Mouse (Mus musculus): ENCODE measurements around the gene Cars2. TPM values are rescaled to one million over a fixed set of nuclear protein-coding genes. Genes with fewer than 3 reads are reported as not detected.
"Not testable (repeated sequence)": the region's sequence is repeated elsewhere in the genome, so short reads cannot be mapped to it uniquely, and the experiment has no call there.

Cars2 gene
- total RNA-seq, 2 experiments from 2014 or later = 18.8 to 23.3 TPM

DNA sequence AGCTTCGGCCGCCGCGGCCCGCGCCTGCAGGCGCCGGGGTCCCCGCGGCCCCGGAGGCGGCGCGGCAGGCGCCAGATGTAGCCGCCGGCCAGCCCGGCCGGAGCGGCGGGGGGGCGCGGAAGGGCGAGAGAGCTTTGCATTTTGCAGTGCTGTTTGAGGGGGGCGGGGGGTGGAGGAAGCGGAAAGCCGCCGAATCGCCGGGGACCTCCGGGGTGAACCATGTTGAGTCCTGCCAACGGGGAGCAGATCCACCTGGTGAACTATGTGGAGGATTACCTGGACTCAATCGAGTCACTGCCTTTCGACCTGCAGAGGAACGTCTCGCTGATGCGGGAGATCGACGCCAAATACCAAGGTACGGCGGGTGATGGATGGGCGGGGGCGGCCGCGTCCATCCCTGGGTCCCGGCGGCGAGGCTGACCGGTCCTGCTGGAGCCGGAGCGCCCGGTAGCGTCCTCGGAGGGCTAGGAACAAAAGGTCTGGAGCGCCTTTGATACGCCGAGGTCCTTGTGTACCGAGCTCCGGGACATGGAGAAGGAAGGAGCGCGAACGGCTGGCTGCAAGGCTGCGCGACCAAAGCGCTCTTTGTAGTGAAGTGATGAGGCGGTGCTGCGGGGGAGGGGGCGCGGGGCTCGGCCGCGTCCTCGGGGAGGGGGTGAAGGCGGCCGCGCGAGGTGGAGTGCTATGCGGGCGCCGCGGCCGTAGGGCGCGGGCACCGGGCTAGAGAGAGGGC is 6.3 kb upstream of the Cars2 start:
- peak; percentile 29 to 52 for DNase-seq (ENCODE audit: low spot score in 2 of 2)

DNA sequence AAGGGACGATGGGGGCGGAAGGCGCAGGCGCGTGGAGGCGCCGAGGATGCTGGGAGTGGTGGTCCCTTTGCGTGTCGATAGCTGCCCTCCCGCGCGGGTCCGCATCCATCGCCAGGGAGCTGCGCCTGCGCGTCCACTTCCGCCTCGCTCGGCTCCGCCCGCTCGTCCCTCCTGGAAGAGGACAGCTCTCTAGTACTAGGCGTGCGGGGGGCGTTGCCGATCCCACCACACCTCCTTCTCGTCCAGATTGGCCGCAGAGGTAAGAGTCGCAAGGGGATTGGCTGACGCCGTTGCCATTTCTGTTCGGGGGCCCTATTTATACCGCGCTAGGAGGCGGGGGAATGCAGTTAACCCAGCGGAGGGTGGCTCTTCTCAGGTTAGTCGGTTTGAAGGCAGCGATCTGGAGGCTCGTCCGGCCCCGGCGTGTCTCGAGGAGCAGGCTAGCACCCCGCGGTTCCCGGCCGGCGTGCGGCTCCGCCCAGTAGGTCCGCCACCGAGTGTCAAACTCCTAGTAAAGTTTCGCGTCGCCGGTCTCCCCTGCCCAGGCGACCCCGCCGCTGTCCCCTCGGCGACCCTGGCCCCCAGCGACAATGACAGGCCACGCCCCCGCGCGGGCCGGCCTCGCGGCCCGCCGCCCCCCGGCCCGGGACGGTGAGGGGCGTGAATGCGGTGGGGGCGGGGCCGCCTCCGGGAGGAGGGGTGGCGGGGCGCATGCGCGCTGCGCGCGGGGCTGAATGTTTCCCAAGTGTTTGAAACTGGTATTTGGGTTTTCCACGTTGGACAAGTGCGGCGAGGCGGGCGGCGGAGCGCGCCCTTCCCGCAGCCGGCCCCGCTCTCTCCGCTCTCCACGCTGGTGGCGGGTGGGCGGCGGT is 5.4 kb upstream of the Cars2 start:
- peak; percentile 100 for DNase-seq (ENCODE audit: low spot score in 2 of 2)

DNA sequence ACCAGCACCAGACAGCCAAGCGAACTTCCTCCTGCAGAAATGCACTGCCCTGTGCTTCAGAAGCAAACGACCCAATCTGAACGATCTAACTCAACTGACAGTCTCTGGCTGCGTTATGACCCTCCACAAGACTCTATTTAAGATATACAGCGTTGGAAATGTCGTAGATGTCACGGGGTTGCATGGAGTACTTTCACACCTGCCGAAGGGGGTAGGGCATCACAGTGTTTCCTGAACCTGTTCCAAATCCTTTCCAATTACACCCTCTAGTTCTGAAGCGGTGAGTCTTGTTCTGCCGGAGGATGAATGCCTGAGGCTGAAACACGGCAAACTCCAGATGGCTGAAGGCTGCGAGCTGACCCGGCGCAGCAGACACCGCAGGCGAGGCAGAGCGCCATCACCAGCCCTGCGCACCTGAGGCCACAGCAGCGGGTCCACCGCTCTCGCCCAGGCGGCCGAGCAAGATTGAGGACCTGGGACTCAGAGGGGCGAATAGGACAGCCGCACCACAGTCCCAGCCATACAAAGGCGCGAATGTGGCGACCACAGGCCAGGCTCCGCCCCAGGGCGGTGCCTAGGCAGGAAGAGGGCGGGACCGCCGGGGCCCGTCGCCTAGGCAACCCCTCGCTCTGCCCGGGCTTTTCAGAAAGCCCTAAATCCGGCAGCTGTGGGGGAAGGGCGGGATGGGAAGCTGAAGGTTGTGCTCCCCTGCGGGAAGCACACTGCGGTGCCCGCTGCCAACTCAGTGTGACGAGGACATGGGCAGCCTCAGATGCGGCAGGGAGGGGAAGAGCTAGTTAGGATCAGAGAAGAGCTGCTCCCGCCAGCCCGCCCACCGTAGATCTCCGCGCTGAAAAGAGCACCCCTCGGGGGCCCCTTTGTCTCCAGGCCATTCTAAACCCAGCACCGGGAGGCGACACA is 4.5 kb upstream of the Cars2 start, which contains the start of gene Ing1:
Ing1 (plus strand) TSS at position 773 of the 921 bp plus-strand sequence.
- DNase-seq (ENCODE audit: low spot score in 2 of 2) = peak; percentile 91 to 97

DNA sequence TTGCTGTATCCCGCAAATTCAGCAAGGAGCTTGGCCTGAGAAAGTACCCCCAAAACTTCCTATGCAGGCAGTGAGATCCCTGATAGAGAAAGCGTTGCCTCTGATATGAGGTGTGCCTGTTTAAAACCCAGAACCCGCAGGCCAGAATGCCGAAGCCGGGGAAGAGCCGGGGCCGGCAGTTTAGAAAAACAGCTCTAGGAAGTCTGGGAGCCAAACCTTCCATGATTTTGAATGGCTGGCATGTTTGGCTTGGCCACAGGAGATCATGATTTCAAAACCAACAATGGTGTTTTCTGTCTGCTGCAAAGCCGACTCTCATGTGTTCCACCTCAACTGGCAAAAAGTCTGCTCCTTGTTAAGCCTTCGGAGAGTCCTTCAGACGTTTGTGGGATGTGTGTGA is 1.8 kb upstream of the Cars2 start:
- no peak for DNase-seq (ENCODE audit: low spot score in 2 of 2)

DNA sequence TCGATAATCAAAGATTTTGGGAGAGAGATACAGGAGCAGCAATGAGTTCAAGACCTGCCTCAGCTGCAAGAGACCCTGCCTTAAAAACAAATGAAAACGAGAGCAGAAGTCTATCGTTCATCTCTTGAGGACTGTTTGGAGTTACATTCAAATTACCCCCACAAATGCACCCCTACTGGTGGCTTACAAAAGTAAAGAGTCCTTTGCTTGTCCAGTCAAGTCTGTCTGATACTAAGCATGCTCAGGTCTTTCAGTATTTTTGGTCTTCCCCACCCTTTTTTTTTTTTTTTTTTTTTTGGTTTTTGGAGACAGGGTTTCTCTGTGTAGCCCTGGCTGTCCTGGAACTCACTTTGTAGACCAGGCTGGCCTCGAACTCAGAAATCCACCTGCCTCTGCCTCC is 914 bp upstream of the Cars2 start:
- DNase-seq (ENCODE audit: low spot score in 2 of 2) = not testable (repeated sequence)

DNA sequence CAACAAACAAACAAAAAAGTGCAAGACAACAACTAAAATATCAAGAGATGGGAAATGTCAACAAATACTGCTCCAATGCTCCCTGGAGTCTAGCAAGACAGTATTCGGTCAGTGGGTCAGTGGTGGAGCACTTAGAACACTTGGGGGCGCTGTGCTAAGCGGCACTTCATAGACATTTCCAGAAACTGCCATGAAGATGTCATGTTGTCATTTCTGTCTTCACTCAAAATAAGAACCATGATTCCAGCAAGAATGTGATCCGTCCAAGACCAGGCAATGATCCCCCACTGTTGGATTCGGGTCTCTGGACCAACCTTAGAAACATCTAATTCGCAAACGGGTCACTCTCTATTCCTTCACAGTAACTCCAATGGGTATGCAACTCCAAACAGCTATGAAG is 877 bp downstream of the Cars2 start:
- DNase-seq (ENCODE audit: low spot score in 2 of 2) = peak in 1 of 2 experiments; percentile 41

DNA sequence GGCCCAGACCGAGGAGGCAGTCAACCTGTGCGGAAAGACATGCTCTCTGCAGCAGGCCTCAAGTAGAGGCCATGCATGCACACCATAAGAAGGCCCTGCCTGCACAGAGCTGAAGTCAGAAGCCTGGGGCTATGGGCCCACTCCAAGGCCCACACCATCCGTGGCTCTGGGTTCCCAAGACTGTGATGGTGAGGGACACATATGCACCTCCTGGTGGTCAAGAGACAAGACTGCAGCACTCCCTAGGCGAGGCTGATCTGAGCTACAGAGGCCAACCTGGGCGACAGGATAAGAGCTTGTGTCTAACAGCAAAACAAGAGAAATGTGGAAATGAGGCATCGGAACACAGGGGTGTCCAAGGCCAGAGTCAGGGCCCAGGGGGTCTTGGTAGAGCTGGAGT is 3.5 kb downstream of the Cars2 start:
- DNase-seq (ENCODE audit: low spot score in 2 of 2) = no peak

DNA sequence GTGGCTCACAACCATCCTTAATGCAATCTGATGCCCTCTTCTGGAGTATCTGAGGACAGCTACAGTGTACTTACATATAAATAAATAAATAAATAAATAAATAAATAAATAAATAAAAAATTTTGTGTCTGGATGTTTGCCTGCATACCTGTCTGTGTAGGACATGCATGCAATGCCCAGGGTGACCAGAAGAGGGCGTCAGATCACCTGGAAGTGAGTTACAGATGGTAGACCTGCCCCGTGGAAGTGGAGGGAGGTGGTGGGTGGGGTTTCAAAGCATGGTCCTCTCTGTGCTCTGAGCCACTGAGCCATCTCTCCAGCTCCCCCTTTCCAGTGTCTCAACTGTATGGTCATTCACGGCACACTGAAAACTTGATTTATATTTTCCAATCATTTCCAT is 6.2 kb downstream of the Cars2 start:
- peak in 1 of 2 experiments; percentile 41 for DNase-seq (ENCODE audit: low spot score in 2 of 2)

DNA sequence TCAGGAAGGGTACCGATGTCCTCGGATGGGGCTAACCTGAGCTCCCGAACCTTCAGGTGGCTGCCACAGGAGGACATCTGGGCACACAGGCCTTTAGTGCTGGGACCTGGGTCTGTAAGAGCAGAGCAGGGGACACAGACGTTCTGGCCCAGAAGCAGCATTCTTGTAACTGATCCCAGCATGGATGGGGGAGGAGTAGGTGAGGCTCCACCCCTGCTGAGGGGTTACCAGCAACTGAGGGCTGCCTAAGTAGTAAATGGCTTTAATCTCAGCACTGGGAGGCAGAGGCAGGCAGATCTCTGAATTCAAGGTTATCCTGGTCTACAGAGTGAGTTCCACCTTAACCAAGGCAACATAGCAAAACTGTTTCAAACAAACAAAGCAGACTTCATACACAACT is 7.7 kb downstream of the Cars2 start:
- no peak for DNase-seq (ENCODE audit: low spot score in 2 of 2)

DNA sequence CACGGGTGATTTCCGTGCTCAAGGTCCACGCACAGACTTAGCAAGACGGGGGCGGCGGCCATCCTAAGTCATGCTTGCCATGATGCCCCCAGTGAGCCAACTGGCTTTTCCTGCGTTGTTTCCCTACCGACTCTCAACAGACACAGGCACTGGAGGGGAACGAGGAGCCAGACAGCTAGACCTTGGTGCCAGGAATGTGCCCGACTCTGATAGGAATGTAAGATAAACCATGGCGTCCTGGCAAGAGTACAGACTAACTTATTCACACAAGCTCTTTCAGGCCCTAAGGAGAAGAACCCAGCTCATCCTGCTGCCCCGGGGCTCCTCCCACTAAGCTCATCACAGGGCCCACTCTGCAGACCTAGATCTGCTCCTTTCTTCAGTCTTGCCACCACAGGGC is 8.6 kb downstream of the Cars2 start:
- no peak for DNase-seq (ENCODE audit: low spot score in 2 of 2)

DNA sequence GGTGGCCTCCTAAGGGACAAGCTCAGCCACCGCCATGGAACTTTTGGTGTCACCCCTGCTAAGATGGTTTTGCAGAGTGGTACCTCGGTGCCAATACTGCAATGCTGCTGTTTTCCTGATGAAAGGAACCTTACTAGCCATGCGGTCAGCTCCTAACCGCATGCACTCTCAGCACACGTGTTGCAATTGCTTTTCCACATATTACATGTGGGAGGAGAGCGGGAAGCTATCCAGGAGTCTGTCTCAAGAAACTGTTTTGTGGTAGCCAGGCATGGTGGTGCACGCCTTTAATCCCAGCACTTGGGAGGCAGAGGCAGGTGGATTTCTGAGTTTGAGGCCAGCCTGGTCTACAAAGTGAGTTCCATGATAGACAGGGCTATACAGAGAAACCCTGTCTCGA is 10.4 kb downstream of the Cars2 start:
- DNase-seq (ENCODE audit: low spot score in 2 of 2) = no peak

DNA sequence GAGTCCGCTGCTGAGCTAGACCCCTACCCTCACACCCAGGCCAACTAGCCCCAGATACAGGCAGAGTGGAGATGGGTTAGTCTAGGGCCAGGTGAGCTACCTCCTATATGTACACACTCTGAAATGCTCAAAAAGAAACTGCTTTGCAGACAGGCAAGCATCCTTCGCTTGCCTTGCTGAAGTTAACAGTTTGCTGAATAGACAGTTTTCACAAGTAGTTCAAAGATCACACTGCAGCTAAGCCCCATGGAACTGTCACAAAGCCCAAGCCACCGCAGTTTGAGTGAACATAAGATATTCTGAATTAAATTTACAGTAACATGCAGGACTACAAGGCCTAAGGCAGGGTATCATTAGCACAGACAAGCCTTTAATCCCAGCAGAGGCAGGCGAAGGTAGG is 11.5 kb downstream of the Cars2 start:
- no peak for DNase-seq (ENCODE audit: low spot score in 2 of 2)

DNA sequence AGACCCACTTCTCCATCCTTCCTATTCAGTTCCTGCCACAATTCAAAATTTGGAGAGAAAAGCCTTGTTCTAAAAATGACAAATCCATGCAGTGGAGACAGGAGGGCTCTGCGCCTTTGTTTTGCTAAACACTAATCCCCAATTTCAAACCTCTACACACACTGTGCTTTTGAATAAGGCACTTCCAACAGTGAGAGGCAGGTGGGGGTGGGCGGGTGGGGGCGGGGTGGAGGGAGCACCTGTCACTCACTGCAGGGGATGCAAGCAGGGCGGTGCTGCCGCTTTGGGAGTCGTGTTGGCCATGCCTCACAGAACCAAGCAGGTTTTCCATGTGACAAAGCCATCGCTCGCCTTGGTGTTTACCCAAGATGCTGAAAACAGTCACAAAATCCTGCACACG is 16.1 kb downstream of the Cars2 start:
- peak in 1 of 2 experiments; percentile 46 for DNase-seq (ENCODE audit: low spot score in 2 of 2)

DNA sequence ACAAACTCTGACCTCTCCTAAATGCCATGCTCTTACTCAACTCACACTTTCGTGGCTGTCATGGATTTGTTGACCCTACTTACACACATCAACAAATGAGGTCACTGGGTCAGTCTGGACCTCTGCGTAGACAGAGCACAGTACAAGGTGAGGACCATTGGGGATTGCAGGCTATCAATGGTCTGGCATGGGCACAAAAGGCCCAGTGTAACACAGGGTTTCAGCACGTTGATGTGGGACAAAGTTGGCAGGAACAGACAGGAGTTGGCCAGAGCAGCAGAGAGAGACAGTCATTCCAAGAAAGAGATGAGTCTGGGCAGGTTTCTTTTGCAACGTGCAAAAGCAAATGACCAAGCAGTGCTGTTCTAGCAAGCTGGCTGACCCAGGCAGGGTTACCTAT is 19.7 kb downstream of the Cars2 start:
- no peak for DNase-seq (ENCODE audit: low spot score in 2 of 2)

DNA sequence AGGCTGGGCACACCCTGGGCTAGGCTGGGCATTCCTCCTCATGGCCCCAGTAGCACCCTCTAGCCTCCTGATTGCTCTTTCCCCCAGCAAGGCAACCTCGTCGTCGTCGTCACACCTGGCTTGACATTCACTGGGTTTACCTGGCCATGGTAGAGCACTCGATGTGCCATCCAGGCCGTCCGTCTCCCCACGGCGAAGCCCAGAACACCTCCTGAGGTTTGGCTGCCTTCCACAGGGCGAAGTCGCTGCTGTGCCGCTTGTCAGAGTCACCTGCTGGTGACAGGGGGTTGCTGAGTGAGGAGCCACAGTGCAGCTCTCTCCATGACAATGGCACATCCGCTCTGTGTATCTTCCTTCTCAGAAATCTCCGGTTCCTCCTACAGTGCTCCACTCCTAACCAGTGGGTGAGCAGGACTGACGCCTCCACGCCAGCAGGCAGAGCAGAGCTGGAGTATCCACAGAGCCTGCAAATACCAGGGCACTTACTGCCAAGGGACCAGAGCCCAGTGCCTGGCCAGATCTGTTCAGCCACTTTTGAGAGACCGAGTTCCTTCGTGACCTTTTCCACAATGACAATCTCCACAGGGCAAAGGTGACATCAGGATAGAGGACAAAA is 20.3 kb downstream of the Cars2 start:
- DNase-seq (ENCODE audit: low spot score in 2 of 2) = no peak

DNA sequence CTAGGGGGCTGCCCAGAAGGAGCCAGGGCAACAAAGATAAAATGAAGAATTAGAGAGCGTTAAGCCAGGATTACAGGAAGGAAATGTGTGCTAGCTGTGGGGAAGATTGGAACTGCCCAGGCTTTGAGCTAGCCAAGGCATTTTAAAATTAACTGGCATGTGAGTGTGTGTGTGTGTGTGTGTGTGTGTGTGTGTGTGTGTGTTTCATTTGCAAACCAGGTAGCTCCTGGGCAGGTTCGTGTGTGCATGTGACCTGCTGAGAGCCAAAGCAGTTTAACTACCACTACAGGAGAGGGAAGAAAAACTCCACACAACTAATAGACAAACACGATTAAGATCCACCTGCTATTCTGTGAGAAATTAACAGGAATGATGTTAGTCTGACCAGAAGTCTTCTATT is 27.3 kb downstream of the Cars2 start:
- DNase-seq (ENCODE audit: low spot score in 2 of 2) = no peak

DNA sequence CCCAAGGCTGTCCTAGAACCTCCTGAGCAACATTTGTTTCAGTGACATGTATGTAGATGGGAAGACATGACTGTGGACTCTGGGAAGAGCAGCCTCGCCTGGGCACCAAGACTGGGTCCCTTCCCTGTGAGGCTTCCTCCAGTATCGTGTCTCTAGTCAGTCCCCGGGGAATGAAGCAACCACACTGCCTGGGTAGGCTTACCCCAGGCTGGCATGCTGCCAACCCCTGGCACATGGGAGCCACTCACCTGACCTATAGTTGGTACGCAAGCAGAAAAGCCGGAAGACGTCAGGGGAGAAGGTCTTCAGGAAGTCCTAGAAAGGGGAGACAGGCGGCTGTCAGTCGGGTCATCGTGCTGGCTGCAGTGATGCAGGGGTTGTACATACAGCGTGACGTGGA is 31.9 kb downstream of the Cars2 start:
- DNase-seq (ENCODE audit: low spot score in 2 of 2) = no peak

DNA sequence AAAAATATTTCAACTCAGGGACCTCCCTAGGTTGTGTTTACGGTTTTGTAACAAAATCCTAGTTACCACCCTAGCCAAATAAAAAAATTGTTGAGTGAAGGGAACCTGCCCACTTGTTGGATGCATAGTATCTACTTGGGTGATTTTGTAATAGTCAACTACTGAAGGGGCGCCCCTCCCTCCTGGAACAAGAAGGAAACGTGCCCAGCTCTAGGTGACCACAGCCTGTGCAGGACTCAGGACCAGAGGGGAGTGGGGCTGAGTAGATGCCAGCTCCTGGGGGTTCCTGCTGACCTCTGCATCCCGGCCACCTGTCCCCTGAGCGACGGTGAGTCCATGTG is 32.6 kb downstream of the Cars2 start:
- DNase-seq (ENCODE audit: low spot score in 2 of 2) = no peak

DNA sequence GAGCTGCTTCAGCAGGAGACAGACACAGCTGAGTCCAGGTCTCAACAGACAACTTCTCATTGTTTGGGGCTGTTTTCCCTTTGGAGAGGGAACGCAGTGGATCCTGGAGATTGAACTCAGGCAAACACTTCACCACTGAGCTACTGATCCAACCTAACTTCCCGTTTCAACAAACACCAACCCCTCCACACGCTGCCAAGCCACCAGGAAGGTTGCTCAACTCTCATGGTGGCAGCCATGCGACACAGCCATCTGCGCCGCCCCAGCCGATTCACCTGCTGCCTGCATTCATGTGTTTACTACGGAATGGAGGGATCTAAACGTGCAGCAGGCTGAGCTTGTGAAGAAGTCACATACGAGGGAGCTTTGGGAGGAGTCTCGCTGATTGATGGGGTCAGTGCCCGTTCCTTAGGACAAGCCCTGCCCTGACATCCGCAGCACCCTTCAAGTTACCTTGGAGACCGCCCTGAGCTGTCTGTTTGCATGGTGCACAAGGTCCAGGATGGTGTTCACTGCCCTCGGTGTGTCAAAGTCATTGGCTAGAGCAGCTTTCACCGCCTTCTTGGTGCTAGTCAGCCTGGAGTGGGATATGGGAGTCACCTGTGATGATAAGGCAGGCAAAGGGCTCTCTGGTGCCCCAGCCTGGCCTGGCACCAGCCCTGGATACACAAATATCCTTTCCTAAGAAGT is 33.1 kb downstream of the Cars2 start:
- DNase-seq (ENCODE audit: low spot score in 2 of 2) = peak; percentile 46 to 65

DNA sequence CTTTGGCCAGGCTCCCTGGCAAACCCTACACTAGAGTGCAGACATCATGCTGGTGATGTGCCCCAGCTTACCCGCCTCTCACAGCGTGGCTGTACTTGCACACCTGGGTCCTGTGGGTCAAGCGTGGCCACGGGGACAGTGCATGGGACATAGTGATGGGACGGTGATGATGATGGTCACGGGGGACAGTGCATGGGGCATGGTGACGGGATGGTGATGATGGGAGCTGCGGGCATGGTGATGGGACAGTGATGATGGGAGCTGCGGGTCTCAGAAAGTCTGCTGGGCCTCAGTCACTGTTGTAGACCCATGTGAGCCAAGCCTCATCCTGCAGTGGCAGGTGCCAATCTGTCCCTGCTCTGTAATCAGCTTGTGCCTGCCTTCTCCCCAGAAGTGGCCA is 34.3 kb downstream of the Cars2 start:
- no peak for DNase-seq (ENCODE audit: low spot score in 2 of 2)

DNA sequence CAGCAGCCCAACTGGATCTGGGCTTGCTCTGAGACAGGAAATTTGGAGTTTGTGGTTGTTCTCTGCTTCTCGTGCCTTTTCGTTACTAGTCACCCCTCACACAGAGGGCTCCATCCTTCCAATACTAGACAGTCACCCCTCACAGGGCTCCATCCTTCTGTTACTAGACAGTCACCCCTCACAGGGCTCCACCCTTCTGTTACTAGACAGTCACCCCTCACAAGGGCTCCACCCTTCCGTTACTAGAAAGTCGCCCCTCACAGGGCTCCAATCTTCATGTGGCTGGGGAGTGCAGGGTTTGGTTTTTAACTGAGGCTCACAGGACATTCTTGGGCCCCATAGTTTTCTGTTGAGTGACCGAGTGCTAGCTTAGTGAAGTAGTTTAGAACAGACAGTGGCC is 37.3 kb downstream of the Cars2 start:
- DNase-seq (ENCODE audit: low spot score in 2 of 2) = no peak

All from layer of hippocampus, adult 18-20 months (tissue).